Mouse (Mus musculus): ENCODE results near the gene Kif1a. TPM values are rescaled to one million over a fixed set of nuclear protein-coding genes. Genes with fewer than 3 reads are reported as not detected.

The Kif1a gene
- total and polyA plus RNA-seq, 3 experiments, result not detected

DNA sequence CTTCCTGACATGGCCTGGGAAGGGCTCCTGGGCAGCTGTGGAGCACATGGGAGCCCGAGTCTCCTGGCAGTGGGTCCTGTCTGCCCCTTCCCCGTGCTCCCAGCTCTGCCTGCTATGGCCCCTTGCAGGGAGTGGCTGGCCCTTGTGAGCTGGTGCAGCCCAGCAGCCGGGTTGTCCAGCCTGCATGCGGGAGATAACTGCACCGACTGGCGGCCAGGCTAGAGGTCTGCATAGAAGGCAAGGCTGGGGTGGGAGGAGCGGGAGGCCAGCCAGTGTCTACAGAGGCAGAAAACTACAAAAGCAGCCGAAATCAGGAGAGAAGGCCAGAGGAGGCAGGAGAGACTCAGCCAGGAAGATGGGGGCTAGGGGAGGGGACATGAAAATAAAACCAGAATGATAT is 67.8 kb downstream of the Kif1a start:
- Histone ChIP-seq H3K79me2 (ENCODE audit: control insufficient read depth, insufficient read depth, low read length, poor library complexity) (no peaks in the 10 kb centered on the region), H3K4me3 (ENCODE audit: control insufficient read depth in 1 of 2, insufficient read depth in 1 of 2, low read depth in 2 of 2, low read length in 2 of 2) (no peak overlapping the region), H3K27me3 (ENCODE audit: control insufficient read depth in 1 of 2, insufficient read depth in 2 of 2, low read length in 2 of 2) (no peaks in the 10 kb centered on the region), H3K27ac (ENCODE audit: control insufficient read depth, low read depth, low read length) (no peak overlapping the region), H3K9me3 (replicated peaks; ENCODE audit: insufficient read depth, low read length) (no peaks in the 10 kb centered on the region), H3K36me3 (ENCODE audit: control insufficient read depth in 1 of 2, insufficient read depth in 2 of 2, low read length in 2 of 2) (no peaks in the 10 kb centered on the region), H3K9ac (ENCODE audit: control insufficient read depth, low read depth, low read length, poor library complexity, severe bottlenecking) (no peak overlapping the region), H3K4me1 (ENCODE audit: control insufficient read depth in 1 of 2, insufficient read depth in 2 of 2, low read length in 2 of 2) (no peaks in the 10 kb centered on the region)
- TF ChIP-seq GABPA (IDR thresholded peaks at IDR 0.05; ENCODE audit: low read depth, low read length) (no peak), USF1 (IDR thresholded peaks at IDR 0.05; ENCODE audit: low read depth, low read length) (no peak), CTCF (IDR thresholded peaks at IDR 0.05 in 2 of 3, conservative IDR thresholded peaks at IDR 0.05 in 1 of 3; ENCODE audit: control insufficient read depth in 1 of 3, insufficient read depth in 1 of 3, low read depth in 2 of 3, low read length in 3 of 3, poor library complexity in 1 of 3, severe bottlenecking in 1 of 3) (no peak), NELFE (IDR thresholded peaks at IDR 0.05; ENCODE audit: low read depth, low read length) (no peak), RCOR1 (IDR thresholded peaks at IDR 0.05; ENCODE audit: low read depth, low read length) (no peak)
- no peak for DNase-seq (ENCODE audit: low read depth, low spot score)

DNA sequence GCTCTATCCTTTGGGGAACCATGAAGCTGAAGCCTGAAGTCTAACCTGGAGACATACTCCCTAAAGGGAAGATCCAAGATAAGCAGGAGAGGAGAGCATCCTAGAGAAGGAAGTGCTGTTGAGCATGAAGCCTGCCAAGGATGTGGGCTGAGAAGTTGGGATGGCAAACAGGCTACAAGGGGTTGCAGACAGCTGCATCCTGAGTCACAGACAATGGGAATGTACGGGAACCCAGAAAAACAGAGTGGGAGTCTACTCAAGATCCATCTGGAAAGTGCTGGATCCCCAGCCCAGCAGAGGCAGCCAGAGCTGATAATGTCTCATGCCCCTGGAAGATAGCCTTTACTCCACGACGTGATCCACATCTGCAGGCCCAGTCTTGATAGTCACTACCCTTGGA is 70.6 kb downstream of the Kif1a start:
- Histone ChIP-seq H3K4me3 (ENCODE audit: control insufficient read depth in 1 of 2, insufficient read depth in 1 of 2, low read depth in 2 of 2, low read length in 2 of 2) (no peak overlapping the region), H3K36me3 (ENCODE audit: control insufficient read depth in 1 of 2, insufficient read depth in 2 of 2, low read length in 2 of 2) (no peaks in the 10 kb centered on the region), H3K9ac (ENCODE audit: control insufficient read depth, low read depth, low read length, poor library complexity, severe bottlenecking) (no peak overlapping the region), H3K79me2 (ENCODE audit: control insufficient read depth, insufficient read depth, low read length, poor library complexity) (no peaks in the 10 kb centered on the region), H3K27ac (ENCODE audit: control insufficient read depth, low read depth, low read length) (no peak overlapping the region), H3K9me3 (replicated peaks; ENCODE audit: insufficient read depth, low read length) (no peaks in the 10 kb centered on the region), H3K4me1 (ENCODE audit: control insufficient read depth in 1 of 2, insufficient read depth in 2 of 2, low read length in 2 of 2) (no peaks in the 10 kb centered on the region), H3K27me3 (ENCODE audit: control insufficient read depth in 1 of 2, insufficient read depth in 2 of 2, low read length in 2 of 2) (no peaks in the 10 kb centered on the region)
- no peak for DNase-seq (ENCODE audit: low read depth, low spot score)
- TF ChIP-seq EP300 (IDR thresholded peaks at IDR 0.05; ENCODE audit: low read depth in 1 of 2, low read length in 2 of 2) (no peak), HCFC1 (IDR thresholded peaks at IDR 0.05; ENCODE audit: low read depth, low read length) (no peak), ZKSCAN1 (IDR thresholded peaks at IDR 0.05; ENCODE audit: low read depth, low read length) (no peak), CTCF (IDR thresholded peaks at IDR 0.05 in 2 of 3, conservative IDR thresholded peaks at IDR 0.05 in 1 of 3; ENCODE audit: control insufficient read depth in 1 of 3, insufficient read depth in 1 of 3, low read depth in 2 of 3, low read length in 3 of 3, poor library complexity in 1 of 3, severe bottlenecking in 1 of 3) (no peak), RCOR1 (IDR thresholded peaks at IDR 0.05; ENCODE audit: low read depth, low read length) (no peak), MAX (IDR thresholded peaks at IDR 0.05; ENCODE audit: low read length) (no peak), GABPA (IDR thresholded peaks at IDR 0.05; ENCODE audit: low read depth, low read length) (no peak), ZC3H11A (IDR thresholded peaks at IDR 0.05; ENCODE audit: low read depth, low read length) (no peak), UBTF (IDR thresholded peaks at IDR 0.05; ENCODE audit: borderline replicate concordance, insufficient read depth, low read depth, low read length) (no peak), MYC (IDR thresholded peaks at IDR 0.05; ENCODE audit: low read depth, low read length) (no peak)

DNA sequence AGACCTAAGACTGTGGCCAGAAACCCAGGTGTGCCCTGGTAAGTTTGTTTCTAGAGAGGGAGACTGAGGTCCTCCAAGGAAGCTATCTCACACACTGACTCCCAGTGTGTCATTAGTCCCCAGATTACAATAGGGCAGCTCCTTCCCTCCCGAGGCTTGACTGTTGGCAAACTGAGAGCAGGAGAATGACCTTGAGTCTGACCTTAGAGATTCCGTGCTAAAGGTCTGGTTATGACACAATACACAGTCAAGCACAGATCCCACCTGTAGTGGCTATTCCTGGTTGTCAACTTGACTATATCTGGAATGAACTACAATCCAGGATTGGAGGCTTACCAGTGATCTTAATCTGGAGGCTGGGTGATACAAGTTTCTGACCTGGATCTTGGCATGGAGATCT is 71.7 kb downstream of the Kif1a start:
- H3K9ac ChIP-seq (ENCODE audit: control insufficient read depth, low read depth, low read length, poor library complexity, severe bottlenecking), result no peak overlapping the region
- no peak overlapping the region for H3K27ac ChIP-seq (ENCODE audit: control insufficient read depth, low read depth, low read length)
- DNase-seq (ENCODE audit: low read depth, low spot score), result no peak
- no peak overlapping the region for H3K4me3 ChIP-seq (ENCODE audit: control insufficient read depth in 1 of 2, insufficient read depth in 1 of 2, low read depth in 2 of 2, low read length in 2 of 2)
- H3K79me2 ChIP-seq (ENCODE audit: control insufficient read depth, insufficient read depth, low read length, poor library complexity), result no peaks in the 10 kb centered on the region
- H3K36me3 ChIP-seq (ENCODE audit: control insufficient read depth in 1 of 2, insufficient read depth in 2 of 2, low read length in 2 of 2), result no peaks in the 10 kb centered on the region
- H3K4me1 ChIP-seq (ENCODE audit: control insufficient read depth in 1 of 2, insufficient read depth in 2 of 2, low read length in 2 of 2), result no peaks in the 10 kb centered on the region
- TF ChIP-seq MYC (IDR thresholded peaks at IDR 0.05; ENCODE audit: low read depth, low read length) (no peak), MXI1 (IDR thresholded peaks at IDR 0.05; ENCODE audit: low read depth, low read length) (no peak), JUND (IDR thresholded peaks at IDR 0.05; ENCODE audit: low read depth, low read length) (no peak), MEF2A (IDR thresholded peaks at IDR 0.05; ENCODE audit: extremely low read depth, insufficient replicate concordance, low read depth, low read length, poor library complexity, severe bottlenecking) (no peak), GABPA (IDR thresholded peaks at IDR 0.05; ENCODE audit: low read depth, low read length) (no peak), NELFE (IDR thresholded peaks at IDR 0.05; ENCODE audit: low read depth, low read length) (no peak), SIN3A (IDR thresholded peaks at IDR 0.05; ENCODE audit: low read length) (no peak), NRF1 (IDR thresholded peaks at IDR 0.05; ENCODE audit: insufficient read depth, low read depth, low read length, poor library complexity, severe bottlenecking) (no peak), BHLHE40 (IDR thresholded peaks at IDR 0.05; ENCODE audit: borderline replicate concordance, low read depth, low read length) (no peak), POLR2AphosphoS2 (IDR thresholded peaks at IDR 0.05; ENCODE audit: low read length) (no peak), UBTF (IDR thresholded peaks at IDR 0.05; ENCODE audit: borderline replicate concordance, insufficient read depth, low read depth, low read length) (no peak), POLR2A (IDR thresholded peaks at IDR 0.05; ENCODE audit: control insufficient read depth in 1 of 2, insufficient read depth in 1 of 2, low read depth in 1 of 2, low read length in 2 of 2, poor library complexity in 1 of 2) (no peak), MYB (IDR thresholded peaks at IDR 0.05; ENCODE audit: low read depth, low read length) (no peak), TBP (IDR thresholded peaks at IDR 0.05; ENCODE audit: low read depth, low read length) (no peak), TAL1 (IDR thresholded peaks at IDR 0.05; ENCODE audit: low read length) (no peak), MAZ (IDR thresholded peaks at IDR 0.05; ENCODE audit: low read depth, low read length) (no peak), RAD21 (IDR thresholded peaks at IDR 0.05; ENCODE audit: low read depth, low read length) (no peak), RCOR1 (IDR thresholded peaks at IDR 0.05; ENCODE audit: low read depth, low read length) (no peak)
- no peaks in the 10 kb centered on the region for H3K27me3 ChIP-seq (ENCODE audit: control insufficient read depth in 1 of 2, insufficient read depth in 2 of 2, low read length in 2 of 2)
- H3K9me3 ChIP-seq (replicated peaks; ENCODE audit: insufficient read depth, low read length), result no peaks in the 10 kb centered on the region

Data from MEL (cell line).